In the genomic region with DNA sequence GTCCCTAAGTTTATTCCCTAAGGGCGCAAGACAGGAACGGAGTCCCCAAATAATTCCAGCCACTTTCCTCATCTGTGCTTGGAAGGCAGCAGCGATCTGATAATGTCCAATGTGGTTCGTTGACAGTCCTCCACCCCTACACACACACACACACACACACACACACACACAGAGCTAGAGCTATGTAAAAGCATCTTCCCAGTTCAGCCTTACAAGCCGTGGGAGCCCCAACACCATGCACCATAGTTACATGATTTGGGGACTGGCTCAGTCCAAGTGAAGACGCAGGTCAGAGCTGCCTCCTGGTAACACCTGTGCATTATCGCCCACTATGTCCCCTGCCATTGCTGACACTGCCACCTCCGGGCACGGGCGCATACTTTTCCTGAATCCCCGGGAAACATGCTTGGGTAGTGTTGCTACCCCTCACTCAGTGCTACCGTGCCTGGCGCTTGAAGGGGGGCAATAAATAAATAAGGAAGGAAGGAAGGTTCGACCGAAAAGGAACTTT, we compare ENCODE assay signal across 9 mouse cellular contexts. TPM values are rescaled to one million over a fixed set of nuclear protein-coding genes. Genes with fewer than 3 reads are reported as not detected.
DNase-seq lines count a peak whose midpoint lies in the region; ATAC-seq and TF ChIP-seq lines count a peak whose summit lies in the region.
"Had no signal": no experiment of that assay in that cellular context is flagged by ENCODE, and none has a peak within 500 bp of the region (broad histone marks: within the 10 kb centered on the region; RNA-seq: fewer than 3 reads in every experiment).

No protein-coding gene starts in this region.

- no peaks in the 10 kb centered on the region for H3K27me3 ChIP-seq in heart, embryonic 13.5 days (replicated peaks)
- H3K27me3 ChIP-seq in E14TG2a.4 (ENCODE audit: insufficient read depth, low read length), result peaks cover 34% of the 10 kb centered on the region
- peaks cover 16% of the 10 kb centered on the region for H3K27me3 ChIP-seq in forebrain, embryonic 13.5 days
- peaks cover 32% of the 10 kb centered on the region for H3K27me3 ChIP-seq in liver, embryonic 16.5 days (ENCODE audit: control insufficient read depth, insufficient read depth, low read depth, low read length)
- H3K27me3 ChIP-seq: Patski had no signal

- peak overlapping the region; percentile 96 for H3K27ac ChIP-seq in heart, embryonic 13.5 days (replicated peaks)
- H3K27ac ChIP-seq in forebrain, embryonic 13.5 days, result no peak overlapping the region
- H3K27ac ChIP-seq in liver, embryonic 16.5 days (ENCODE audit: low read length), result no peak overlapping the region

- H3K36me3 ChIP-seq in heart, embryonic 13.5 days, result peaks cover 12% of the 10 kb centered on the region
- peaks cover 26% of the 10 kb centered on the region for H3K36me3 ChIP-seq in E14TG2a.4 (ENCODE audit: insufficient read depth, low read length)
- H3K36me3 ChIP-seq in forebrain, embryonic 13.5 days (ENCODE audit: poor library complexity, severe bottlenecking), result peaks cover 6% of the 10 kb centered on the region; the same call in 1 of the 2 replicates
- no peaks in the 10 kb centered on the region for H3K36me3 ChIP-seq in liver, embryonic 16.5 days (ENCODE audit: control insufficient read depth, insufficient read depth)

- intact Hi-C loops in heart, postnatal 36 days (cut with DNase I), result loop anchor here (1.0 to 5.0 kb wide), 3 partner anchors 32 to 171 kb away; a partner anchor contains a TSS

- DNase-seq in heart, postnatal 36 days, result no peak
- no peak for DNase-seq in layer of hippocampus, adult 11-12 months (ENCODE audit: low spot score)
- DNase-seq in urinary bladder, postnatal 14 days (ENCODE audit: low spot score), result no peak
- DNase-seq in natural killer cell, adult 2 months (ENCODE audit: low spot score in 2 of 2), result no peak

- TF ChIP-seq CTCF in E14TG2a.4 (conservative IDR thresholded peaks at IDR 0.05; ENCODE audit: low read length), result no peak

- no peaks in the 10 kb centered on the region for H3K9me3 ChIP-seq in heart, embryonic 13.5 days
- H3K9me3 ChIP-seq in E14TG2a.4 (ENCODE audit: low read length), result no peaks in the 10 kb centered on the region
- no peaks in the 10 kb centered on the region for H3K9me3 ChIP-seq in forebrain, embryonic 13.5 days (replicated peaks)
- no peaks in the 10 kb centered on the region for H3K9me3 ChIP-seq in liver, embryonic 16.5 days (replicated peaks; ENCODE audit: control insufficient read depth, low read length)

- H3K9ac ChIP-seq in heart, embryonic 13.5 days, result peak overlapping the region; percentile 92
- peak overlapping the region; percentile 76 for H3K9ac ChIP-seq in forebrain, embryonic 13.5 days
- H3K9ac ChIP-seq in liver, embryonic 16.5 days (ENCODE audit: low read depth, low read length), result no peak overlapping the region

- H3K4me2 ChIP-seq in heart, embryonic 13.5 days, result peak overlapping the region; percentile 83
- H3K4me2 ChIP-seq in forebrain, embryonic 13.5 days, result peak overlapping the region; percentile 79
- peak overlapping the region; percentile 76 for H3K4me2 ChIP-seq in liver, embryonic 16.5 days (ENCODE audit: low read depth, low read length)

- H3K4me3 ChIP-seq in heart, embryonic 13.5 days, result peak overlapping the region; percentile 75
- peak overlapping the region; percentile 86 for H3K4me3 ChIP-seq in E14TG2a.4 (replicated peaks; ENCODE audit: low read length)
- peak overlapping the region; percentile 64 for H3K4me3 ChIP-seq in forebrain, embryonic 13.5 days
- H3K4me3 ChIP-seq in liver, embryonic 16.5 days (ENCODE audit: low read depth, low read length), result peak overlapping the region; percentile 63

- H3K4me1 ChIP-seq in heart, embryonic 13.5 days, result peaks cover 45% of the 10 kb centered on the region
- peaks cover 50% of the 10 kb centered on the region for H3K4me1 ChIP-seq in E14TG2a.4 (replicated peaks; ENCODE audit: low read depth, low read length)
- peaks cover 38% of the 10 kb centered on the region for H3K4me1 ChIP-seq in forebrain, embryonic 13.5 days
- no peaks in the 10 kb centered on the region; the same call in 1 of the 2 replicates for H3K4me1 ChIP-seq in liver, embryonic 16.5 days (ENCODE audit: control insufficient read depth, low read depth, low read length)

- ATAC-seq in heart, embryonic 13.5 days (ENCODE audit: extremely low read depth, insufficient number of reproducible peaks, low FRiP score, low TSS enrichment), result no peak
- ATAC-seq in forebrain, embryonic 13.5 days, result peak; percentile 40
- ATAC-seq in liver, embryonic 16.5 days (ENCODE audit: low read depth), result 0 out of 2 replicates have a peak, but pooled peaks have one; percentile 1

- WGBS in heart, embryonic 13.5 days, result 1% methylated on average over 15 of the region's 15 CpGs
- WGBS in forebrain, embryonic 13.5 days, result 0% methylated on average over 15 of the region's 15 CpGs
- WGBS in liver, embryonic 16.5 days (ENCODE audit: insufficient replicate concordance), result 2% methylated on average over 15 of the region's 15 CpGs

RNA-seq across cellular contexts. Expression of a gene that starts 51.6 kb away (rescaled TPM):
- 12.8 and 14.8 TPM in 2 replicates for polyA plus RNA-seq in heart, embryonic 13.5 days (2015; fragmentation: Nextera tagmentation; extraction: Ambion mirVana)
- total RNA-seq in heart, postnatal 36 days (2021), result 10 to 100 TPM in 1 of 2 experiments, 1 to 10 TPM in 1; 8.1 to 10.9 TPM
- polyA plus RNA-seq in forebrain, embryonic 13.5 days (2015; fragmentation: Nextera tagmentation; extraction: Ambion mirVana), result 21.5 and 21.7 TPM in 2 replicates
- 5.8 and 6.1 TPM in 2 replicates for polyA plus RNA-seq in liver, embryonic 16.5 days (2015; fragmentation: Nextera tagmentation; extraction: Ambion mirVana)
